13 mouse cellular contexts compared by ENCODE assay signal in genomic region chr13:49114116-49114515, GRCm38 (mm10). TPM values are rescaled to one million over a fixed set of nuclear protein-coding genes. Genes with fewer than 3 reads are reported as not detected.
"Had no signal": no experiment of that assay in that cellular context is flagged by ENCODE, and none has a peak within 500 bp of the region (broad histone marks: within the 10 kb centered on the region; RNA-seq: fewer than 3 reads in every experiment).

No protein-coding gene starts in this region.

- H3K36me3 ChIP-seq: limb, embryonic 10.5 days; liver, embryonic 15.5 days; neural tube, embryonic 15.5 days had no signal

- H3K4me1 ChIP-seq: limb, embryonic 10.5 days; liver, embryonic 15.5 days had no signal

- ATAC-seq: lung, postnatal 0 days had no signal

- DNase-seq: kidney, postnatal 10 days; lung, adult 2 months; lung, postnatal 36 days; right cerebral cortex, adult 18-20 months; spleen, adult 18-20 months; thymus, adult 2 months; thymus, postnatal 25 days had no signal

- H3K4me3 ChIP-seq: limb, embryonic 10.5 days; liver, embryonic 15.5 days; neural tube, embryonic 15.5 days had no signal

- H3K4me2 ChIP-seq: liver, embryonic 11.5 days; liver, embryonic 15.5 days; neural tube, embryonic 15.5 days had no signal

- H3K9me3 ChIP-seq: limb, embryonic 10.5 days; liver, embryonic 15.5 days; neural tube, embryonic 15.5 days had no signal

- H3K27ac ChIP-seq: limb, embryonic 10.5 days; liver, embryonic 15.5 days; neural tube, embryonic 15.5 days had no signal

- H3K9ac ChIP-seq: liver, embryonic 15.5 days; neural tube, embryonic 15.5 days had no signal

- H3K27me3 ChIP-seq: liver, embryonic 15.5 days; neural tube, embryonic 15.5 days had no signal

RNA-seq across cellular contexts. Expression of gene Wnk2, which starts 33.7 kb away (rescaled TPM):
- total RNA-seq: megakaryocyte progenitor cell, adult 5-6 weeks had no signal
